Mouse (Mus musculus) telencephalon, adult 2 months (tissue): ENCODE measurements at regions not wholly inside any gene's neighbourhood (a gene's known extent, or its start where the extent isn't known, plus 50 kb on each side); places are given as distances from the start of the nearest gene placed in this dataset.
"Not testable (repeated sequence)": the region's sequence is repeated elsewhere in the genome, so short reads cannot be mapped to it uniquely, and the experiment has no call there.

Experiments used
- DNase-seq: peaks from one replicate; pipeline ENCODE4 v3.0.0-alpha.2; 2011; ENCODE audit warnings: low read depth, low spot score

DNA sequence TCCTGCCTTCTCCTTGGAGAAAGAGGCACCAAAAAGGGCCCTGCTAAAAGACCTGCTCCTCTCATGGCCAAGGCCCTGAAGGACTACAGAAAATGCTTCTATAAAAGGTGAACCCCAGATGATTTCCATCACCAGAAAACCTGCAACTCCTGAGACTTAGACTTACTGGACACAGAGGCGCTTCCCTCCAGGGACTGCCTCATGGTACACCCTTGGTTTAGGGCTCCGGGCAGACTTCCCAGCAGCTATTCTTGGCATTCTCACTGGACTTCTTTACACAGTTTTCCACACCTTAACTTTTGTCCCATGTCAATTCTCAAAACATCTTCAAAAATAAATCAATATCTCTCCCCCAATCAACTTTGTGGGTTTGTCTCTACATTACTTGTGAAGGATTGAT is 393.2 kb downstream of the Gpm6a start:
- not testable (repeated sequence) for DNase-seq

DNA sequence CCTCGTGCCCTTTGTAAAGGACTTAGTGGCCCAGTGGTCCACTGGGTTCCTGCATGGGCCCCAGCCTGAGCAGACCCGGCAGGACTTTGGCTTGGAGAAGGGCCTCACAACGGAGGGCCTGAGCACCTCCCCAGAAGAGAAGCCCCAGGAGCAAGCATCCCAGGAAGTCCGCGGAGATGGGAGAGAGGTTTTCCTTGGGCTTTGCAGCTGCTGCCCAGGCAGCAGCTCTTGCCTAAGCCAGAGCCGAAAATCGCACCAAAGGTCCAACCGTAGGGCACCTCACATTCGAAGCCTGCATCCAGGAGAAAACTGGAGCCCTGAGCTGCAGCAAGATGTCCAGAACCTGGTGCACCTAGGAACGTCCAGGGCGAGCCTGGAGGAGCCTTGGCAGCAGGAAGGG is 405.2 kb downstream of the Gpm6a start:
- not testable (repeated sequence) for DNase-seq

DNA sequence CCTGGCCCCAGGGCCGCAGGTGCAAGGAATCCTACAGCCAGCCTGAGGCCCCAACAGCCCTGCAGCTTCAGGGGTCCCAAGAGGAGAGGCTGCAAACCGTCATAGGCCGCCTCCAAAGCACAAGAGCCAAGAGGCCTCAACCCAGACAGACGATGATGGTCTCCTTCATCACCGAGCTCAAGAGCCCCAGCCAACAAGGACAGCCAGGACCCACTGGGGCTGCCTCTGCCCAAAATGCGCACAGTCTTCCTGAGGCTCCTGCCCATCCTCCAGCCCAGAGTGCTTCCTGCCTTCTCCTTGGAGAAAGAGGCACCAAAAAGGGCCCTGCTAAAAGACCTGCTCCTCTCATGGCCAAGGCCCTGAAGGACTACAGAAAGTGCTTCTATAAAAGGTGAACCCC is 412.8 kb downstream of the Gpm6a start:
- DNase-seq: not testable (repeated sequence)

DNA sequence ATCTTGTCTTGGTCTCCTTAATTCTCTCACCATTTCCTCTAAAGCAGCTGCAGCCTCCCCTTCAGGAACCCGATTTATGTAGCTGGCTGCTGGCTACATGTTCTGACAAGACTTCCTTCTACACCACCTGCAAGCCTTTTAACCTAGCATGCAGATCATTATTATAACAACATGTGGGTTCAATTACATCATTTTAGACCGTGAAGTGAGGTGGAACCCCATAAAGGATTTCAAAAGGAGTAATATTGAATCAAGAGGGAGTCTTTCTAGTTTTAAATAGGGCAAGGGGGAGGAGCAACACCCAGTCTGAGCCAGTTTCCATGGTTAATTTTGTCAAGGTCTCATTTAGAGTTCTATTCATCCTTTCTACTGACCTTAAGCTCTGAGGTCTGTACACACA is 442.4 kb downstream of the Gpm6a start:
- no peak for DNase-seq

DNA sequence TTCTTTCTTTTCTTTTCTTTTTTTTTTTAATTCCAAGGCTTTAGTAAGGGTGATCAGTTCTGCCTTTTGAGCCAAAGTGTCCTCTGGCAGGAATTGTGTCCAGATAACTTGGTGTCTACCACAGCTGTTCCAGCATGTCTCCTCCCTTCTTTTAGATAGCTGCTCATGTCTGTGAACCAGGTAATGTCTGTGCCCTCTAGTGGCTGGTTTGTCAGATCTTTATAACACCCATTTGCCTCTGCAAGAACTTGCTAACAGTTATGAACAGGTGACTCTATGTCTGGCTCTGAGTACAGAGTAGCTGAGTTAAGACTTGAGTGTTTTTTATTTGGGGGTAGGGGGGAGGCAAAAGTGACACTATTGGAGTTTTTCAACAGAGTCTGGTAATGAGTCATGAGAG is 443.7 kb downstream of the Gpm6a start:
- peak; percentile 2 for DNase-seq

DNA sequence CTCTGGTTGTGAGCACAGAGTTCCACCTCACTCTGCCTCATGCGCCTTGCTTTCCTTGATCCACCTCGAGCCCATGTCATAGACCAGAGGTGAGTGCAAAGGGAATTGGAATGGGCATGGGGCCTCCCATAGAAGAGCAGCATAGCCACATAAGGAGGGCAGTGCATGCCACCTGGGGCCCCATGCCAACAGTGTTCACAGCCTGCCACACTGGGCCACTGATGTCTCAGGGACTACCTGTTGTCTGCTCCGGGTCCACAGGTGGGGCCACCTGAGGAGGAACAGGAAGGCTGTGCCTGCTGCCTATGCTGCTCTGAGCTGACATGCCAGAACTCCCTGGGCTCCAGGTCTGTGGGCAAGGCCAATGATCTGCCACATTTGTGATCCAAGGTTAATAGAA is 445.8 kb downstream of the Gpm6a start:
- DNase-seq: no peak

DNA sequence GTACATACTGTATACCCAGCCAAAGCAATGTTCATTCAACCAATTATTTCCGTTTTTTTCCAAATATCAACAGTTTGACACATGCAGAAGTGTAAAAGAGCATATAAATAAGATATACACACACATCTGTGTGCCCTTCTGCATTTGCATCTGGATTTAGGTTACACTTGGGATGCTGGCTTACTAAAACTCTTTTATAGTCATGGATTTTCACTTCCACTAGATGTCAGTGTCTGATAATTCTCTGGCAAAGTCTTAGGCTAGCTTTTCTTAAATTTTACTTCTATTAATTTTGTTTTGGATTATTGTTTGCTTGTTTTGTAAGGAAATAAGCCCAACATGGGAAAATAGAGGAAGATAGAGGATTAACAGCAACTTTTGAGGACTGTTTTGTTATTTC is 452.3 kb downstream of the Gpm6a start:
- not testable (repeated sequence) for DNase-seq
